9 mouse cellular contexts compared by ENCODE assay signal in the genomic region with DNA sequence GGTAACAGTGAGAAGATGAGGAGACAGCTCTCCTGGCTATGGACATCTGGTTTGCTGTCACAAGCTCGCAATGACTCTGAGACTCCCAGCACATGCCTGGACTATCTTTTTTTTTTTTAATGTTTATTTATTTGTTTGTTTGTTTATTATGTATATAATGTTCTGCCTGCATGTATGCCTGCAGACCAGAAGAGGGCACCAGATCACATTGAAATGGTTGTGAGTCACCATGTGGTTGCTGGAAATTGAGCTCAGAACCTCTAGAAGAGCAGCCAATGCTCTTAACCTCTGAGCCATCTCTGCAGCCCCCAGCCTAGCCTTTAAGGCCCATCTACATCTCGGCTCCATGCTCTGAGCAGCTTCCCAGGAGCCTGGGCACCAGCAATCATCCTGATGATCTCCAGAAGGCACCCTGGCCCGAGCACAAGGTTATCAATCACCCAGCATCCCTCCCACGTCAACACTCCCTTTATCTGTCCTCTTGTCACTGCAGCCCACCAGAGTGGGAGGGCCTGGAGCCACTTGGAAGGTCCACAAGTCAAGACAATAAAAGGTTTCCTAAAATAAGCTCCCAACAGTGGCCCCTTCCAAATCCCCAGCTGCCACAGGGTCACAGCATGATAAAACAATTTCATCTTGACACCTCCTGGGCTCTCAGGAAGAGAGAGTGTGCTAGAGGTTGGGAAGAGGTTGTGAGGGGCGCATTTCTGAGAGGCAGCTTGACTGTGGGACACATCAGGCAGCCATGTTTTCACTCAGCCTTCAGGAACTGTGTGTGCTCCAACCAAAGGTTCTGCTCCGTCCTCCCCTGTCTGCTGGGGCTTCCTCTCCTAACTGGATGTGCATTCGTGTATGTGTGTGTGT.
DNase-seq lines count a peak whose midpoint lies in the region; ATAC-seq and TF ChIP-seq lines count a peak whose summit lies in the region.
"Had no signal": no experiment of that assay in that cellular context is flagged by ENCODE, and none has a peak within 500 bp of the region (broad histone marks: within the 10 kb centered on the region; RNA-seq: fewer than 3 reads in every experiment).

No protein-coding gene starts in this region.

- no peak overlapping the region for H3K4me2 ChIP-seq in heart, embryonic 11.5 days
- H3K4me2 ChIP-seq in liver, embryonic 14.5 days (ENCODE audit: low read depth) = no peak overlapping the region
- H3K4me2 ChIP-seq in liver, embryonic 11.5 days = no peak overlapping the region
- H3K4me2 ChIP-seq: liver, embryonic 13.5 days had no signal

- DNase-seq in heart, postnatal 4 days = no peak
- DNase-seq in liver, embryonic 14.5 days (ENCODE audit: low read depth in 3 of 3, low spot score in 3 of 3) = no peak
- no peak for DNase-seq in liver, embryonic 11.5 days (ENCODE audit: low spot score)
- no peak for DNase-seq in kidney, postnatal 25 days
- DNase-seq in cerebellum, adult 2 months = no peak
- DNase-seq: liver, embryonic 13.5 days had no signal

- TF ChIP-seq CTCF in liver, embryonic 14.5 days (IDR thresholded peaks at IDR 0.05; ENCODE audit: low read depth) = peak; percentile 43
- peak; percentile 29 for TF ChIP-seq CTCF in E14TG2a.4 (conservative IDR thresholded peaks at IDR 0.05; ENCODE audit: low read length)
- peak; percentile 26; the same call in 1 of the 2 replicates for TF ChIP-seq CTCF in cortical plate, adult 2 months (IDR thresholded peaks at IDR 0.05; ENCODE audit: extremely low read depth, insufficient read depth, low read length)
- TF ChIP-seq CTCF in cerebellum, adult 2 months (IDR thresholded peaks at IDR 0.05; ENCODE audit: borderline replicate concordance, insufficient read depth, low read depth, low read length) = no peak; the same call in 1 of the 2 replicates

- H3K36me3 ChIP-seq in heart, embryonic 11.5 days (ENCODE audit: control insufficient read depth, insufficient read depth, low read length) = no peaks in the 10 kb centered on the region
- H3K36me3 ChIP-seq in liver, embryonic 14.5 days (replicated peaks; ENCODE audit: control insufficient read depth, insufficient read depth, low read depth) = no peaks in the 10 kb centered on the region
- H3K36me3 ChIP-seq in liver, embryonic 11.5 days (ENCODE audit: control insufficient read depth, insufficient read depth, low read length) = no peaks in the 10 kb centered on the region
- peaks cover 11% of the 10 kb centered on the region for H3K36me3 ChIP-seq in E14TG2a.4 (ENCODE audit: insufficient read depth, low read length)
- H3K36me3 ChIP-seq: liver, embryonic 13.5 days had no signal

- H3K4me3 ChIP-seq in heart, embryonic 11.5 days (ENCODE audit: low read depth, low read length) = no peak overlapping the region
- no peak overlapping the region for H3K4me3 ChIP-seq in liver, embryonic 14.5 days (ENCODE audit: insufficient read depth in 1 of 2, low read depth in 2 of 2, low read length in 2 of 2)
- no peak overlapping the region for H3K4me3 ChIP-seq in liver, embryonic 11.5 days (ENCODE audit: low read depth, low read length)
- no peak overlapping the region for H3K4me3 ChIP-seq in E14TG2a.4 (replicated peaks; ENCODE audit: low read length)
- H3K4me3 ChIP-seq in cortical plate, adult 2 months (ENCODE audit: insufficient read depth, low read length) = no peak overlapping the region
- H3K4me3 ChIP-seq in cerebellum, adult 2 months (replicated peaks; ENCODE audit: insufficient read depth, low read depth, low read length) = no peak overlapping the region
- H3K4me3 ChIP-seq: liver, embryonic 13.5 days had no signal

- WGBS in heart, embryonic 11.5 days (ENCODE audit: insufficient replicate concordance) = 17% methylated on average over 7 of the region's 7 CpGs
- WGBS in liver, embryonic 14.5 days (ENCODE audit: insufficient replicate concordance) = 32% methylated on average over 7 of the region's 7 CpGs
- WGBS in liver, embryonic 11.5 days = 36% methylated on average over 7 of the region's 7 CpGs
- 64% methylated on average over 7 of the region's 7 CpGs for WGBS in cerebellum, adult 2 months

- H3K27ac ChIP-seq in heart, embryonic 11.5 days (ENCODE audit: low read depth, low read length) = peak overlapping the region; percentile 75
- no peak overlapping the region for H3K27ac ChIP-seq in liver, embryonic 14.5 days
- no peak overlapping the region for H3K27ac ChIP-seq in liver, embryonic 11.5 days (ENCODE audit: low read depth, low read length)
- no peak overlapping the region for H3K27ac ChIP-seq in cortical plate, adult 2 months (ENCODE audit: insufficient read depth, low read length)
- no peak overlapping the region for H3K27ac ChIP-seq in cerebellum, adult 2 months (ENCODE audit: insufficient read depth, low read length)
- H3K27ac ChIP-seq: liver, embryonic 13.5 days had no signal

- peaks cover 40% of the 10 kb centered on the region for H3K4me1 ChIP-seq in heart, embryonic 11.5 days (ENCODE audit: control insufficient read depth, insufficient read depth, low read length)
- peaks cover 0 to 5% of the 10 kb centered on the region in 2 experiments; a peak in 1 of 4 replicates for H3K4me1 ChIP-seq in liver, embryonic 14.5 days (replicated peaks; ENCODE audit: control insufficient read depth in 2 of 2, insufficient read depth in 2 of 2, low read length in 1 of 2)
- H3K4me1 ChIP-seq in liver, embryonic 11.5 days (replicated peaks; ENCODE audit: control insufficient read depth, insufficient read depth, low read length) = 0 out of 2 replicates have a peak, but pooled peaks cover 6% of the 10 kb centered on the region
- peaks cover 81% of the 10 kb centered on the region for H3K4me1 ChIP-seq in E14TG2a.4 (replicated peaks; ENCODE audit: low read depth, low read length)
- no peaks in the 10 kb centered on the region for H3K4me1 ChIP-seq in cortical plate, adult 2 months (ENCODE audit: control insufficient read depth, insufficient read depth, low read length)
- no peaks in the 10 kb centered on the region for H3K4me1 ChIP-seq in cerebellum, adult 2 months (ENCODE audit: control insufficient read depth, insufficient read depth, low read length)

- no peak for TF ChIP-seq POLR2A in cortical plate, adult 2 months (IDR thresholded peaks at IDR 0.05; ENCODE audit: extremely low read depth, insufficient read depth, low read length)
- TF ChIP-seq POLR2A in cerebellum, adult 2 months (IDR thresholded peaks at IDR 0.05; ENCODE audit: borderline replicate concordance, insufficient read depth, low read length) = no peak

- no peaks in the 10 kb centered on the region for H3K9me3 ChIP-seq in heart, embryonic 11.5 days (replicated peaks; ENCODE audit: control insufficient read depth, low read length)
- no peaks in the 10 kb centered on the region for H3K9me3 ChIP-seq in liver, embryonic 14.5 days (ENCODE audit: control insufficient read depth, low read length)
- H3K9me3 ChIP-seq in liver, embryonic 11.5 days (ENCODE audit: control insufficient read depth, low read length) = no peaks in the 10 kb centered on the region
- H3K9me3 ChIP-seq in E14TG2a.4 (ENCODE audit: low read length) = no peaks in the 10 kb centered on the region
- H3K9me3 ChIP-seq: liver, embryonic 13.5 days had no signal

- TF ChIP-seq EP300 in liver, embryonic 14.5 days (IDR thresholded peaks at IDR 0.05; ENCODE audit: low read depth) = no peak

- ATAC-seq in heart, embryonic 11.5 days (replicated peaks; ENCODE audit: insufficient number of reproducible peaks, low FRiP score, low TSS enrichment) = peak; percentile 56
- ATAC-seq in liver, embryonic 14.5 days (ENCODE audit: insufficient read depth) = no peak
- ATAC-seq in liver, embryonic 11.5 days (replicated peaks; ENCODE audit: low FRiP score) = no peak

- no peak overlapping the region for H3K9ac ChIP-seq in heart, embryonic 11.5 days (ENCODE audit: low read depth, low read length)
- no peak overlapping the region for H3K9ac ChIP-seq in liver, embryonic 14.5 days (replicated peaks)
- no peak overlapping the region for H3K9ac ChIP-seq in liver, embryonic 11.5 days (ENCODE audit: low read depth, low read length)
- H3K9ac ChIP-seq: liver, embryonic 13.5 days had no signal

- no peaks in the 10 kb centered on the region for H3K27me3 ChIP-seq in heart, embryonic 11.5 days (ENCODE audit: control insufficient read depth, insufficient read depth, low read length)
- H3K27me3 ChIP-seq in liver, embryonic 14.5 days (ENCODE audit: control insufficient read depth, insufficient read depth, low read length) = no peaks in the 10 kb centered on the region
- 0 out of 2 replicates have a peak, but pooled peaks cover 3% of the 10 kb centered on the region for H3K27me3 ChIP-seq in liver, embryonic 11.5 days (replicated peaks; ENCODE audit: control insufficient read depth, insufficient read depth, low read length)
- H3K27me3 ChIP-seq in E14TG2a.4 (ENCODE audit: insufficient read depth, low read length) = no peaks in the 10 kb centered on the region
- H3K27me3 ChIP-seq in cerebellum, adult 2 months (ENCODE audit: control insufficient read depth, insufficient read depth, low read length) = no peaks in the 10 kb centered on the region
- H3K27me3 ChIP-seq: liver, embryonic 13.5 days had no signal
